Comparison of ENCODE assay signal across 9 mouse cellular contexts in the genomic region with DNA sequence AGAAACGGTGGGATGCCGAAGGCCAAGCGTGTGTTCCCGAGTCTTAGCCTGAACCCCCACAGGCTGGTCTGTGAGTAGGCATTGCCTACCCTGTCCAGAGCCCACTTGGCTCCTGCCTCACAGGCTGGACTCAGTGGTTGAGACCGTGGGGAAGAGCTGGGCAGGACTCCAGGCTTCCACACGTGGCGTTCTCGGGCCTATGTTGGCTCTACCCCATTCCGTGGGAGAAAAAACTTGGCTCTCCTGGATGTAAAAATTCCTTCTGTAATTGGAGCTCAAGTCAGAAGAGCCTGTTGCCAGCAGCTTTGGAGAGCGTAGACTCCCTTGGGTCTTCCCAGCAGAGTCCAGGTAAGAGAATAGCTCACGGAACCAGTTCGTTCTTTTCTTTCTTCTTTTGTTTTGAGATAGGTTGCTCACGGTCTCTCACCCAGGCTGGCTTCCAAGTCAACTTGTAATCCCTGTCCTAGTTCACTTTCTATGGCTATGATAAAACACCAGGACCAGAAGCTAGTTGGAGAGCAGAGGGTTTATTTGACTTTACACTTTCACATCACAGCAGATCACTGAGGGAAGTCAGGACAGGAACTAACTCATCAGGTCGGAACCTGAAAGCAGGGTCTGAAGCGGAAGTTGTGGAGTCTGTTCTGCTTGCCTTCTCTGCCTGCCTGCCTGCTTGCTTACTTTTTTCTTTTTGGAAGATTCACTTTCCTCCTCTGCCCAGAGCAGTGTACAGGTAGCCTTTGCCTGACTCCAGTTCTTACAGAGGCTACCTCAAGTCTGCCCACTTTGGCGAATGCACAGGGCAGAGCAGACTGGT. TPM values are rescaled to one million over a fixed set of nuclear protein-coding genes. Genes with fewer than 3 reads are reported as not detected.
A peak's percentile ranks its signal among the peaks of the same experiment; 100 is the strongest.
DNase-seq lines count a peak whose midpoint lies in the region; ATAC-seq and TF ChIP-seq lines count a peak whose summit lies in the region.
"Had no signal": no experiment of that assay in that cellular context is flagged by ENCODE, and none has a peak within 500 bp of the region (broad histone marks: within the 10 kb centered on the region; RNA-seq: fewer than 3 reads in every experiment).

No protein-coding gene starts in this region.

- H3K9ac ChIP-seq in intestine, postnatal 0 days (ENCODE audit: low read depth, low read length), result no peak overlapping the region
- no peak overlapping the region for H3K9ac ChIP-seq in intestine, embryonic 16.5 days (ENCODE audit: low read depth, low read length)
- H3K9ac ChIP-seq: heart, embryonic 15.5 days had no signal

- H3K4me2 ChIP-seq in intestine, postnatal 0 days (replicated peaks; ENCODE audit: low read depth), result no peak overlapping the region
- no peak overlapping the region for H3K4me2 ChIP-seq in intestine, embryonic 16.5 days (ENCODE audit: low read depth, low read length)
- H3K4me2 ChIP-seq: heart, embryonic 15.5 days had no signal

- no peak overlapping the region for H3K4me3 ChIP-seq in intestine, postnatal 0 days (ENCODE audit: low read depth, low read length)
- H3K4me3 ChIP-seq in intestine, embryonic 16.5 days (ENCODE audit: low read length), result no peak overlapping the region
- H3K4me3 ChIP-seq in macrophage (ENCODE audit: inconsistent target), result no peak overlapping the region
- H3K4me3 ChIP-seq: heart, embryonic 15.5 days had no signal

- no peak for ATAC-seq in intestine, postnatal 0 days
- ATAC-seq in intestine, embryonic 16.5 days, result no peak

- peak overlapping the region; percentile 73; the same call in 1 of the 2 replicates for H3K27ac ChIP-seq in intestine, postnatal 0 days (ENCODE audit: low read depth, low read length)
- no peak overlapping the region for H3K27ac ChIP-seq in intestine, embryonic 16.5 days (ENCODE audit: low read length)
- H3K27ac ChIP-seq in macrophage, result 0 out of 2 replicates have a peak overlapping the region, but pooled peaks have one; percentile 10
- H3K27ac ChIP-seq: heart, embryonic 15.5 days had no signal

- H3K9me3 ChIP-seq in intestine, postnatal 0 days (ENCODE audit: control insufficient read depth), result no peaks in the 10 kb centered on the region
- H3K9me3 ChIP-seq in intestine, embryonic 16.5 days (ENCODE audit: control insufficient read depth, low read length), result no peaks in the 10 kb centered on the region
- H3K9me3 ChIP-seq: G1E; heart, embryonic 15.5 days had no signal

- peak; percentile 93 for DNase-seq in adipocyte (ENCODE audit: low spot score)
- DNase-seq in fat pad, adult 2 months (ENCODE audit: extremely low read depth, low read depth, low spot score), result peak; percentile 67
- no peak for DNase-seq in kidney, postnatal 14 days
- DNase-seq in layer of hippocampus, adult 8-10 months (ENCODE audit: low spot score in 2 of 2), result no peak

- peaks cover 6% of the 10 kb centered on the region; the same call in 1 of the 2 replicates for H3K4me1 ChIP-seq in intestine, postnatal 0 days (replicated peaks; ENCODE audit: control insufficient read depth, insufficient read depth, low read length)
- H3K4me1 ChIP-seq in intestine, embryonic 16.5 days (ENCODE audit: control insufficient read depth, insufficient read depth, low read length), result peaks cover 16% of the 10 kb centered on the region

- no peaks in the 10 kb centered on the region for H3K79me2 ChIP-seq in macrophage (ENCODE audit: inconsistent target)

- no peak for TF ChIP-seq CTCF in intestine, postnatal 0 days (IDR thresholded peaks at IDR 0.05; ENCODE audit: low read depth)

- H3K36me3 ChIP-seq in intestine, postnatal 0 days (ENCODE audit: control insufficient read depth, insufficient read depth), result 0 out of 2 replicates have a peak, but pooled peaks cover 3% of the 10 kb centered on the region
- H3K36me3 ChIP-seq in intestine, embryonic 16.5 days (ENCODE audit: control insufficient read depth, insufficient read depth, low read length), result no peaks in the 10 kb centered on the region
- H3K36me3 ChIP-seq in macrophage (ENCODE audit: inconsistent target), result no peaks in the 10 kb centered on the region
- H3K36me3 ChIP-seq: G1E; heart, embryonic 15.5 days had no signal

- H3K27me3 ChIP-seq in intestine, postnatal 0 days (replicated peaks; ENCODE audit: control insufficient read depth, insufficient read depth, low read length), result no peaks in the 10 kb centered on the region
- no peaks in the 10 kb centered on the region for H3K27me3 ChIP-seq in intestine, embryonic 16.5 days (replicated peaks; ENCODE audit: control insufficient read depth, insufficient read depth, low read length)
- H3K27me3 ChIP-seq: heart, embryonic 15.5 days had no signal

- WGBS in intestine, postnatal 0 days, result 87% methylated on average over 16 of the region's 16 CpGs
- 87% methylated on average over 16 of the region's 16 CpGs for WGBS in intestine, embryonic 16.5 days
- WGBS in macrophage (ENCODE audit: missing documents), result 83% methylated on average over 16 of the region's 16 CpGs

RNA-seq across cellular contexts. Expression of gene Cmbl, which starts 6.9 kb away (rescaled TPM):
- polyA plus RNA-seq in intestine, postnatal 0 days (2015; fragmentation: Nextera tagmentation; extraction: Ambion mirVana), result 90.2 and 105 TPM in 2 replicates
- polyA plus RNA-seq in intestine, embryonic 16.5 days (2015; fragmentation: Nextera tagmentation; extraction: Ambion mirVana), result 60.9 and 74.5 TPM in 2 replicates
- total RNA-seq in macrophage (2018; cell fraction: chromatin; rRNA removed), result under 1 TPM in 5 of 26 experiments, not detected in 21; 0.73 to 0.98 (median 0.94) TPM
- 1 to 10 TPM in 13 of 26 experiments, under 1 TPM in 11, not detected in 2; 0.14 to 3.0 (median 1.4) TPM for total RNA-seq in macrophage (2018; cell fraction: cytosol; rRNA removed)
- under 1 TPM in 4 of 26 experiments, not detected in 22; 0.56 to 0.92 (median 0.67) TPM for total RNA-seq in macrophage (2018; cell fraction: nucleus; rRNA removed)
- 1.5 to 5.5 TPM (median 3.5 TPM) in 3 replicates for polyA plus RNA-seq in macrophage (2018)
- total RNA-seq in layer of hippocampus, adult 8-10 months (2022), result 10 to 100 TPM; 17.4 to 21.0 (median 19.4) TPM
- total RNA-seq: G1E had no signal
- polyA plus RNA-seq: G1E had no signal

RNA-seq across cellular contexts. Expression of gene Cct5, which starts 29.5 kb away (rescaled TPM):
- polyA plus RNA-seq in intestine, postnatal 0 days (2015; fragmentation: Nextera tagmentation; extraction: Ambion mirVana), result 165 and 172 TPM in 2 replicates
- polyA plus RNA-seq in intestine, embryonic 16.5 days (2015; fragmentation: Nextera tagmentation; extraction: Ambion mirVana), result 415 and 467 TPM in 2 replicates
- 10 to 100 TPM; 15.6 to 85.8 (median 53.9) TPM for total RNA-seq in macrophage (2018; cell fraction: chromatin; rRNA removed)
- 100 to 1,000 TPM; 104 to 142 (median 119) TPM for total RNA-seq in macrophage (2018; cell fraction: cytosol; rRNA removed)
- 10 to 100 TPM; 26.9 to 97.7 (median 54.1) TPM for total RNA-seq in macrophage (2018; cell fraction: nucleus; rRNA removed)
- polyA plus RNA-seq in macrophage (2018), result 133 to 228 TPM (median 154 TPM) in 3 replicates
- total RNA-seq in layer of hippocampus, adult 8-10 months (2022), result 100 to 1,000 TPM; 206 to 227 (median 219) TPM

RNA-seq across cellular contexts. Expression of gene Fam173b, which starts 29.5 kb away (rescaled TPM):
- polyA plus RNA-seq in intestine, postnatal 0 days (2015; fragmentation: Nextera tagmentation; extraction: Ambion mirVana), result 9.0 and 9.8 TPM in 2 replicates
- polyA plus RNA-seq in intestine, embryonic 16.5 days (2015; fragmentation: Nextera tagmentation; extraction: Ambion mirVana), result 15.7 and 15.8 TPM in 2 replicates
- 10 to 100 TPM in 21 of 26 experiments, 1 to 10 TPM in 5; 4.3 to 48.6 (median 23.2) TPM for total RNA-seq in macrophage (2018; cell fraction: chromatin; rRNA removed)
- 10 to 100 TPM in 23 of 26 experiments, 1 to 10 TPM in 3; 7.6 to 14.6 (median 11.7) TPM for total RNA-seq in macrophage (2018; cell fraction: cytosol; rRNA removed)
- total RNA-seq in macrophage (2018; cell fraction: nucleus; rRNA removed), result 10 to 100 TPM in 22 of 26 experiments, 1 to 10 TPM in 4; 3.6 to 36.2 (median 21.9) TPM
- 6.3 to 13.8 TPM (median 10.5 TPM) in 3 replicates for polyA plus RNA-seq in macrophage (2018)
- total RNA-seq in layer of hippocampus, adult 8-10 months (2022), result 10 to 100 TPM; 11.4 to 16.8 (median 11.5) TPM

RNA-seq across cellular contexts. Expression of gene March6, which starts 41.3 kb away (rescaled TPM):
- 15.4 and 16.5 TPM in 2 replicates for polyA plus RNA-seq in intestine, postnatal 0 days (2015; fragmentation: Nextera tagmentation; extraction: Ambion mirVana)
- 21.7 and 24.6 TPM in 2 replicates for polyA plus RNA-seq in intestine, embryonic 16.5 days (2015; fragmentation: Nextera tagmentation; extraction: Ambion mirVana)
- total RNA-seq in macrophage (2018; cell fraction: chromatin; rRNA removed), result 10 to 100 TPM; 21.3 to 67.7 (median 40.1) TPM
- total RNA-seq in macrophage (2018; cell fraction: cytosol; rRNA removed), result 10 to 100 TPM; 25.2 to 70.9 (median 41.9) TPM
- 10 to 100 TPM; 22.0 to 78.3 (median 57.3) TPM for total RNA-seq in macrophage (2018; cell fraction: nucleus; rRNA removed)
- 24.6 to 39.1 TPM (median 33.7 TPM) in 3 replicates for polyA plus RNA-seq in macrophage (2018)
- total RNA-seq in layer of hippocampus, adult 8-10 months (2022), result 100 to 1,000 TPM; 177 to 194 (median 186) TPM

Comparison
In these comparisons a context has a peak if more than half of its experiments do, and no peak if none do; other contexts are left out.
1. DNase-seq: peak in adipocyte (single experiment) and fat pad, adult 2 months (single experiment); none in kidney, postnatal 14 days (single experiment) and layer of hippocampus, adult 8-10 months (0 of 2).